Mouse (Mus musculus): ENCODE results near the gene Bsn. TPM values are rescaled to one million over a fixed set of nuclear protein-coding genes. Genes with fewer than 3 reads are reported as not detected.

The Bsn gene
- polyA plus RNA-seq, 1 experiment, result 0.24 TPM

GRCm38 (mm10) chr9:108131502-108131901 lies 58.7 kb downstream of the Bsn start:
- H3K4me3 ChIP-seq (ENCODE audit: insufficient read depth, low read depth, low read length), result no peak overlapping the region
- H3K4me1 ChIP-seq (ENCODE audit: control insufficient read depth, insufficient read depth, insufficient read length, low read length), result no peaks in the 10 kb centered on the region
- H3K27ac ChIP-seq (replicated peaks; ENCODE audit: low read depth, low read length), result no peak overlapping the region

GRCm38 (mm10) chr9:108129042-108129948 lies 60.9 kb downstream of the Bsn start:
- H3K4me1 ChIP-seq (ENCODE audit: control insufficient read depth, insufficient read depth, insufficient read length, low read length), result no peaks in the 10 kb centered on the region
- H3K27ac ChIP-seq (replicated peaks; ENCODE audit: low read depth, low read length), result no peak overlapping the region
- no peak overlapping the region for H3K4me3 ChIP-seq (ENCODE audit: insufficient read depth, low read depth, low read length)

DNA sequence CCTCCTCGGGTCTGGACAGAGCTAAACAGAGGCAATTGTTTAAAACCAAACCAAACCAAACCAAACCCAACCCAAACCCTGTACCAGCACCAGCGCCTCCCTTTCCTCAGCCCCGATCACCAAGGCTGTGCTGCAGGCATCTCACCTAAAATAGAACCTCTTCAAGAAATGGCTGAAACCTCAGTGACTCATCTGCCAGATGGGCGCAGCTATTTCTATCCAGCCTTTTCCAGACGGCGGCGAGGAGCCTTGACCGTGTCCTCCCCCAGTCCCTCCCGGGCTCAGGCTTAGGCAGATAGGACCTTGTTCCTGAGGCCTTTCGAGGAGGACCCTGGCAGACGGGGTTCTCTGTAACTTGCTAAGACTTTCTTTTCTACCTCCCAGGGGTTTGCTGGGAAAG lies 61.9 kb downstream of the Bsn start:
- no peak overlapping the region for H3K4me3 ChIP-seq (ENCODE audit: insufficient read depth, low read depth, low read length)

DNA sequence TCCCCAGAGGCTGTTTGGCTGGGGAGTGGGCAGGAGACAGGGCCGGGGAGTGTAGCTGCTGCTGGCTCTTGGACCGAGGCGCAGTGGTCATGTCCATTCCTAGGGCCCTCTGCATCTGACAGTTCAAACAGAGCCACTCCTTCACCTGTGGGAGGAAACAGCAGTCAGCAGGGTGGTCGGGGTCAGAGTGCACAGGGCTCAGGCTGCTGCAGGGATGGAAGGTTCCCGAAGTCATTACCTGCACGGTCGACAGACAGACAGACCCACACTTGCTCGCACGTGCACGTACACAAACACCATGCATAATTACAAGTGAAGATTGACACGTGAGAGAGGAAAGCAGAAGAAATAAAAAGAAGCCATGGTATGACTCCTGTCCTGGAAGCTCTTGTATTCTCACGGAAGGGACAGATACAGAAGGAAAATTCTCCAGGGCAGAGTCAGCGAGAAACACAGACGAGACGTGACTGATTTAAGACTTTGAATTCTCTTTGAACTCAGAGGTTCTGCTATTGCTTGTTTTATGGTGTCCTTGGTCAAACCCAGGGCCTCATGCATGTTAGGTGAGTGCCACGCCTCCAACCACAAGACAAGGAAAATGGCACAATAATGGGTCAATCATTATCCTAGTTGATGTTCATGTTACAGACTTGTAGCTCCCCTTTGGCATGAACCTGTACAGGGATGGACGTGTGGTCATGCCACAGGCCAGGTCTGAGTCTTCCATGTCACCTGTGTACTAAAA lies 63.6 kb downstream of the Bsn start:
- Histone ChIP-seq H3K27ac (replicated peaks; ENCODE audit: low read depth, low read length) (no peak overlapping the region), H3K4me1 (ENCODE audit: control insufficient read depth, insufficient read depth, insufficient read length, low read length) (no peaks in the 10 kb centered on the region; the same call in 1 of the 2 replicates), H3K4me3 (ENCODE audit: insufficient read depth, low read depth, low read length) (no peak overlapping the region)

More for the DNA sequence above, 61.9 kb downstream of the Bsn start:
- Histone ChIP-seq H3K27ac (replicated peaks; ENCODE audit: low read depth, low read length) (no peak overlapping the region), H3K4me1 (ENCODE audit: control insufficient read depth, insufficient read depth, insufficient read length, low read length) (no peaks in the 10 kb centered on the region)

DNA sequence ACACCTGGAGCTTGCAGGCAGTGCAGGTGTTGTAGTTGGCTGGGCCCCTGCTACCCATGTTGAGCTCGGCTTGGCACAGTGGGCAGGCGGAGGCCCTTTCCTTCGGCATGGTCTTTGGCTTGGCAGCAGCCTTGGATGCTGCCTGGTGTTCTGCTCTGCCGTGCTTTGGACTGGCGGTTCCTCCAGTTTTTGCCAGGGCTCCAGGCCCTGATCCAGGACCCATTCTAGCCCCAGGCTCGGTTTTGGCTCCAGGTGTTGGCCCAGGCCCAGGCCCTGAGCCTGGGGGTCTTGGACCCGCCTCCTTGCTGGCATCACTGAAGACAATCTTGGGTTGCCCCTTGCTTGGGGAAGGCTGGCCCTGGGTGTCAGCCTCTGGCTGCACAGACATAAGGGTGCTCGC lies 64.5 kb downstream of the Bsn start:
- H3K4me3 ChIP-seq (ENCODE audit: insufficient read depth, low read depth, low read length), result no peak overlapping the region
- no peak overlapping the region for H3K27ac ChIP-seq (replicated peaks; ENCODE audit: low read depth, low read length)
- peaks cover 3% of the 10 kb centered on the region for H3K4me1 ChIP-seq (ENCODE audit: control insufficient read depth, insufficient read depth, insufficient read length, low read length)

DNA sequence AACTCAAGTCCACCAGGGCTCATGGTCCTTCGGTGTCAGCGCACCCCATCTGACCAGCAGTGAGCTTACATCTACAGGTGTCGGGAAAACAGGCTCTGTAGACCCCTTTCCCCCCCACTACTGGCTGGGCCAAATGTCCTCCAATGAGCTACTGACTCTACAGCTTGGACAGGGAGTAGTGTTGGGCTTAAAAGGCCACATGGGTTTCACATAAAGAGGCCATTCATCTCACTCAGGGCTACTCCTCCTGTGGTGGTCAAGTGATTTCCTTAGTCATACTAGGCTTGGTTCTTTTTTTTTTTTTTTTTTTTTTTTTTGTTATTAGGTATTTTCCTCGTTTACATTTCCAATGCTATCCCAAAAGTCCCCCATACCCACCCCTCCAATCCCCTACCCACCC lies 66.3 kb downstream of the Bsn start:
- H3K27ac ChIP-seq (replicated peaks; ENCODE audit: low read depth, low read length), result no peak overlapping the region

GRCm38 (mm10) chr9:108121170-108121969 lies 68.8 kb downstream of the Bsn start:
- H3K4me3 ChIP-seq (ENCODE audit: insufficient read depth, low read depth, low read length), result no peak overlapping the region
- H3K27ac ChIP-seq (replicated peaks; ENCODE audit: low read depth, low read length), result peak overlapping the region; percentile 20; the same call in 1 of the 2 replicates
- peaks cover 13% of the 10 kb centered on the region for H3K4me1 ChIP-seq (ENCODE audit: control insufficient read depth, insufficient read depth, insufficient read length, low read length)

More for the DNA sequence above, 66.3 kb downstream of the Bsn start:
- Histone ChIP-seq H3K4me1 (ENCODE audit: control insufficient read depth, insufficient read depth, insufficient read length, low read length) (peaks cover 13% of the 10 kb centered on the region), H3K4me3 (ENCODE audit: insufficient read depth, low read depth, low read length) (no peak overlapping the region)

DNA sequence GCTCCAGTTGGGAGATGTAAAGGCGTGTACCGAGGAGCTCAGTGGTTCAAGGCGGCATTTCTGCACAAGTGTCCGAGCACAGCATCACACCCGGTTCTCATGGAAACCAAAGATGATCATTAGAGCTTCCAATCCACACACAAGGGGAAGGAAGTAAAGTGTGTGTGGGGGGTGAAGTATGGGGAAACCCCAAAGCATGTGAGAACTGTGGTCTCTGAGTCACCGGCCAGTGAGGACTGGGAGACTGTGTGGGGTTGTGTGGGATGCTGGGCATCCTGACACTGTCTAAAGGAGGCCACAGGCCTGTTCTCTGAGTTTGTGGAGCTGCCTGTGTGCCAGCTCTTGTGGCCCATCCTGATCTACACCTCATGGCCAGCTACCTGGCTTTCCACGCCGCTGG lies 69.5 kb downstream of the Bsn start:
- Histone ChIP-seq H3K4me1 (ENCODE audit: control insufficient read depth, insufficient read depth, insufficient read length, low read length) (peaks cover 13% of the 10 kb centered on the region), H3K27ac (replicated peaks; ENCODE audit: low read depth, low read length) (0 out of 2 replicates have a peak overlapping the region, but pooled peaks have one; percentile 20)

GRCm38 (mm10) chr9:108119891-108120411 lies 70.2 kb downstream of the Bsn start:
- Histone ChIP-seq H3K27ac (replicated peaks; ENCODE audit: low read depth, low read length) (peak overlapping the region; percentile 45; the same call in 1 of the 2 replicates), H3K4me1 (ENCODE audit: control insufficient read depth, insufficient read depth, insufficient read length, low read length) (peaks cover 13% of the 10 kb centered on the region), H3K4me3 (ENCODE audit: insufficient read depth, low read depth, low read length) (no peak overlapping the region)

More for the DNA sequence above, 69.5 kb downstream of the Bsn start:
- H3K4me3 ChIP-seq (ENCODE audit: insufficient read depth, low read depth, low read length), result no peak overlapping the region

GRCm38 (mm10) chr9:108117143-108117542 lies 73.0 kb downstream of the Bsn start:
- Histone ChIP-seq H3K4me1 (ENCODE audit: control insufficient read depth, insufficient read depth, insufficient read length, low read length) (peaks cover 13% of the 10 kb centered on the region), H3K4me3 (ENCODE audit: insufficient read depth, low read depth, low read length) (no peak overlapping the region), H3K27ac (replicated peaks; ENCODE audit: low read depth, low read length) (no peak overlapping the region)

- no peak overlapping the region for H3K27ac ChIP-seq (replicated peaks; ENCODE audit: low read depth, low read length)
- peaks cover 7% of the 10 kb centered on the region for H3K4me1 ChIP-seq (ENCODE audit: control insufficient read depth, insufficient read depth, insufficient read length, low read length)
- H3K4me3 ChIP-seq (ENCODE audit: insufficient read depth, low read depth, low read length), result no peak overlapping the region
Measured at GRCm38 (mm10) chr9:108115290-108116077, 74.7 kb downstream of the Bsn start.

DNA sequence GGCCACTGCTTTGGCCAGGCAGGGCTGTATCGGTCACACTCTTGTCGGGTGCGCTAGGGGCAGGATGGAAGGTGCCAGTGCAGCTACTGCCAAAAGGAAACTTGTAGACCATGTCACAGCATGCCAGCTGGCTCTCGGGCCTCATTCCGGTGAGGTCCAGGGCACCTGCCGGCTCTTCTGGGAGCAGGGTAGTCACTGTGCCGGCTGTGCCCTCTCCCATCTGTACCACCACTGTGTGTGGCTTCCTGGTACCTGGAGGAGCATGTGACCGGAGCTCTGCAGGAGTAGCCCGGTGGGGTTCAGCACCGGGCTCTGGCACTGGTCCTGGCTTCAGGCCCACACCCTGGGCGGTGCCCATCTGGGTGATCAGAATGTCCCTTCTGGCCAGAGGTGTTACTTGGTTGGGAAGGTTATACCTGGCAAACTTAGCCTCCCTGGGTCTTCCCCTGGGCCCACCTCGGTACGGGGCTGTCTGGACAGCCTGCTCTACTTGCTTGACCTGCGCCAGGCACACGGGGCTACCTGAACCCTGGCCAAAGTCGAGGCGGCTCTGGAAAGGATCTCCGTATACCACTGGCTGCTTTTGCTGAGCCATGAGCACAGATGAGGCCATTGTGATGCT lies 77.4 kb downstream of the Bsn start:
- no peak overlapping the region for H3K27ac ChIP-seq (replicated peaks; ENCODE audit: low read depth, low read length)
- no peak overlapping the region for H3K4me3 ChIP-seq (ENCODE audit: insufficient read depth, low read depth, low read length)
- no peaks in the 10 kb centered on the region; the same call in 1 of the 2 replicates for H3K4me1 ChIP-seq (ENCODE audit: control insufficient read depth, insufficient read depth, insufficient read length, low read length)

DNA sequence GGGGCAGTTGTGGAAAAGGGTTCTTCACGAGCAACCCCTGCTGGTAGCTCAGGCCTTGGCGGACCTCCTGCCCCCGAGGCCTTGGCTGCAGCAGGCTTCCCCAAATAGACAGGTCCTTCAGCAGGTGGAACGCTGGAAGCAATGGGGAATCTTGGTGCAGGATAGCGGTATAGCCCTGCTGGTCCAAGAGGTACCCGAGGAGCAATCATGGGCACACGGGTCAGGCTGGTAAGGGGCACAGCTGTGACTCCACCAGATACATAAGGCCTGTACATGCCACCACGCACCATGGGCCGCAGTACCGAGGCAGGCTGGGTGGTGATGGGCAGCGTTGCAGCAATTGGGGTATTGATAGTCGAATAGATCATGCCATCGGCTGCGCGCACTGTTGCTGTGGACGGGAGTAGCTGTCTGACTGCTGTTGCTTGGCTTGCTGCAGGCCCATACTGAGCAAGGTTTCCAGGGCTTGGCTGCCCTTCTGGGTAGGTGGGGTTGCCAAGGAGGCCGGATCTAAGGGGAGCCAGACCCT lies 78.5 kb downstream of the Bsn start:
- Histone ChIP-seq H3K27ac (replicated peaks; ENCODE audit: low read depth, low read length) (no peak overlapping the region), H3K4me3 (ENCODE audit: insufficient read depth, low read depth, low read length) (no peak overlapping the region), H3K4me1 (ENCODE audit: control insufficient read depth, insufficient read depth, insufficient read length, low read length) (no peaks in the 10 kb centered on the region; the same call in 1 of the 2 replicates)
